Mouse (Mus musculus): ENCODE results near the gene Flt4.

GRCm38 (mm10) chr11:49655501-49655900 lies 46.4 kb downstream of the Flt4 start:
- TF ChIP-seq POLR2A (IDR thresholded peaks at IDR 0.05; ENCODE audit: control insufficient read depth in 1 of 2, insufficient read depth in 1 of 2, low read depth in 1 of 2, low read length in 2 of 2, poor library complexity in 1 of 2): no peak
- no peak for TF ChIP-seq NELFE (IDR thresholded peaks at IDR 0.05; ENCODE audit: low read depth, low read length)
- no peak for TF ChIP-seq CHD2 (IDR thresholded peaks at IDR 0.05; ENCODE audit: low read length)

Data from MEL (cell line).